Mouse (Mus musculus): ENCODE measurements around the gene Mtmr11. TPM values are rescaled to one million over a fixed set of nuclear protein-coding genes. Genes with fewer than 3 reads are reported as not detected.

Mtmr11 gene
- polyA plus RNA-seq, 1 experiment from 2014 or later, result 19.7 TPM

DNA sequence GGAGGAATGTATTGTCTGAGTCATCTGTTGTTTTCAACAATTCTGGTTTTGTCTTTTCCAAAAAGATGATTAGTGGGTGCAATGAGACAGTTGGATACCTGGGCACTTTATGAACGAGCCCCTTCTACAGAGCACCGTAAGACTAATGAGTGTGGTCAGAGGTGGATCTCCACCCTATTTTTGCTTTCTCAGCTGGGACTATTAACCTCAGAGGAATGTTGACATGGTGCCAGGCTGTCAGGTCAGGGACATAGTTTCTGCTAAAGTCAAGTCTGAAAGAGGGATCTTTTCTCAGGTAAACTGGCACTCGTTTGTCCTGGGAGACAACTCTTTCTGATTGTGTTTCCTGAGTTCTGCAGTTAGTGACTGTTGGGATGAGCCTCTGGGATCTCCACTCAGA lies 26.8 kb upstream of the Mtmr11 start:
- 68% methylated on average over 3 of the region's 3 CpGs for WGBS
- no peaks in the 10 kb centered on the region for H3K27me3 ChIP-seq (replicated peaks; ENCODE audit: control insufficient read depth, insufficient read depth, low read length)

DNA sequence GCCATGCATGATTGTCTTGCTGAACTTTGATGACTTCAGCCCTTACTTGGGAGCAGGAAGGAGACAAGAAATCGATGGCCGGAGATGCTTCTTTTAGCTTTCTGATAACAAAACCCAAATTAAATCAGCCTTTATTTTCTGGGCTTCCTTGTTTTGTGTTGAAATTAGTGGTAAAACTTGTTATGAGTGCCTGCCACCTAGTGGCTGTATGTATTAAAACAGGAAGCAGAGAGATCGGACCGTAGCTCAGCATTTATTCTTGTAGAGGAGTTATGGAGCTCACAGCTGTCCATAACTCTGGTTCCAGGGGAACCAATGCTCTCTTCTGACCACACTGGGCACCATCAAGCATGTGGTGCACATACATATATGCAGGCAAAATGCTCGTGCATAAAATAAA lies 13.9 kb upstream of the Mtmr11 start:
- Histone ChIP-seq H3K27ac (replicated peaks; ENCODE audit: low read depth, low read length) (no peak overlapping the region), H3K4me3 (ENCODE audit: low read depth, low read length) (no peak overlapping the region), H3K4me1 (ENCODE audit: control insufficient read depth, insufficient read depth, low read length) (no peaks in the 10 kb centered on the region), H3K27me3 (replicated peaks; ENCODE audit: control insufficient read depth, insufficient read depth, low read length) (no peaks in the 10 kb centered on the region), H3K36me3 (ENCODE audit: control insufficient read depth, insufficient read depth, low read length) (peaks cover 48% of the 10 kb centered on the region), H3K9ac (ENCODE audit: low read depth, low read length) (no peak overlapping the region), H3K9me3 (ENCODE audit: control insufficient read depth, low read length) (no peaks in the 10 kb centered on the region), H3K4me2 (ENCODE audit: low read depth, low read length) (no peak overlapping the region)
- WGBS, result 14% methylated on average over 5 of the region's 5 CpGs
- ATAC-seq (ENCODE audit: low read depth), result peak; percentile 22; the same call in 1 of the 2 replicates
- peak; percentile 85 for DNase-seq (ENCODE audit: low spot score)

More for the DNA sequence above, 26.8 kb upstream of the Mtmr11 start:
- Histone ChIP-seq H3K4me1 (ENCODE audit: control insufficient read depth, insufficient read depth, low read length) (peaks cover 10% of the 10 kb centered on the region), H3K4me2 (ENCODE audit: low read depth, low read length) (no peak overlapping the region), H3K36me3 (ENCODE audit: control insufficient read depth, insufficient read depth, low read length) (peaks cover 20% of the 10 kb centered on the region; the same call in 1 of the 2 replicates), H3K4me3 (ENCODE audit: low read depth, low read length) (no peak overlapping the region), H3K9ac (ENCODE audit: low read depth, low read length) (no peak overlapping the region), H3K9me3 (ENCODE audit: control insufficient read depth, low read length) (no peaks in the 10 kb centered on the region), H3K27ac (replicated peaks; ENCODE audit: low read depth, low read length) (no peak overlapping the region)
- DNase-seq (ENCODE audit: low spot score) (no peak), ATAC-seq (ENCODE audit: low read depth) (no peak)

DNA sequence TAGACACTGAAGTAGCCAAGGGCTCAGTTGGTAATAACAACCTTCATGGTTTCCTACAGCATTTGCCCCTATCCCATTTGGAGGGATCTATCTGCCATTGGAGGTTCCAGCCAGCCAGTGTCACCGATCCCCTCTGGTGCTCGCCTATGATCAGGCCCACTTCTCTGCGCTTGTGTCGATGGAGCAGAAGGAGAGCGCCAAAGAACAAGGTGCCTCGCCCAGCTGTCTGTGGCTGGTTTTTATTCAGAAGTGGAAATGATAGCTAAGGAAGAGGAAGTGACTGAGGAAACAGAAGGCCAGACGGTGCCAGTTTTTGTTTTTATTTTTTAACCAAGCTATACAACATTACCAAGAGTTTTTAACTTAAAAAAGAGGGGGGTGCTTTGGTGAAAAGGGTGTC lies 10.0 kb upstream of the Mtmr11 start:
- Histone ChIP-seq H3K4me1 (ENCODE audit: control insufficient read depth, insufficient read depth, low read length) (no peaks in the 10 kb centered on the region), H3K27ac (replicated peaks; ENCODE audit: low read depth, low read length) (no peak overlapping the region), H3K4me3 (ENCODE audit: low read depth, low read length) (no peak overlapping the region), H3K4me2 (ENCODE audit: low read depth, low read length) (no peak overlapping the region), H3K9ac (ENCODE audit: low read depth, low read length) (no peak overlapping the region), H3K9me3 (ENCODE audit: control insufficient read depth, low read length) (no peaks in the 10 kb centered on the region), H3K27me3 (replicated peaks; ENCODE audit: control insufficient read depth, insufficient read depth, low read length) (no peaks in the 10 kb centered on the region), H3K36me3 (ENCODE audit: control insufficient read depth, insufficient read depth, low read length) (peaks cover 52% of the 10 kb centered on the region)
- ATAC-seq (ENCODE audit: low read depth), result no peak
- DNase-seq (ENCODE audit: low spot score), result no peak
- 89% methylated on average over 7 of the region's 7 CpGs for WGBS

DNA sequence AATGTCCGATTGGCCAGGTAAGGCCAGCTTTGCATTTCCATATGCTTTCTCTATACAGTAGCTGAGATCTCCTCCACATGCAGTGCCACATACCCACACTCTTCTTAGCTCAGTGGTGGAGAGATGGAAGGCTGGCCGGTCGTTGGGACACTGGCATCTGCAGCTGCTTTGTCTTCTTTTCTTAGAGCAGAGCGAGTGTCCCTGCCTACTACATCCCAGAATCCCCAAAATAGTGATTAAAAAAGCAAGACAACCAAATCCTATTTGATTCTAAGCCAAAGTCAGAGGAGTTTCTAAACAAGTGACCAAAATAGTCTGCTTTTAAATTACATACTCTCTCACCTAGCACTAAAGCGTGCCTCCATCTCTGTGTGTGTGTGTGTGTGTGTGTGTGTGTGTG lies 9.2 kb upstream of the Mtmr11 start:
- ATAC-seq (ENCODE audit: low read depth), result no peak

DNA sequence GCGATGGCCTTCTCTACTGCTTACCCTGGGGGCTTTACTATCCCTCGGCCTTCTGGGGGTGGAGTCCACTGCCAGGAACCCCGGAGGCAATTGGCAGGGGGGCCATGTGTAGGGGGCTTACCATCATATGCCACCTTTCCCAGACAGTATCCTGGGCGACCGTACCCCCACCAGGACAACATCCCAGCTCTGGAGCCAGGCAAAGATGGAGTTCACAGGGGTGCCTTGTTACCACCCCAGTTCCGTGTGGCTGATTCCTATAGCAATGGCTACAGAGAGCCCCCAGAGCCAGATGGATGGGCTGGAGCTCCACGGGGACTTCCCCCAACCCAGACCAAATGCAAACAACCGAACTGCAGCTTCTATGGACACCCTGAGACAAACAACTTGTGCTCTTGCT lies 6.3 kb upstream of the Mtmr11 start:
- H3K4me2 ChIP-seq (ENCODE audit: low read depth, low read length), result no peak overlapping the region
- peaks cover 58% of the 10 kb centered on the region for H3K36me3 ChIP-seq (ENCODE audit: control insufficient read depth, insufficient read depth, low read length)
- H3K4me3 ChIP-seq (ENCODE audit: low read depth, low read length), result no peak overlapping the region
- H3K9ac ChIP-seq (ENCODE audit: low read depth, low read length), result no peak overlapping the region
- H3K4me1 ChIP-seq (ENCODE audit: control insufficient read depth, insufficient read depth, low read length), result peaks cover 6% of the 10 kb centered on the region
- no peaks in the 10 kb centered on the region for H3K27me3 ChIP-seq (replicated peaks; ENCODE audit: control insufficient read depth, insufficient read depth, low read length)
- 76% methylated on average over 8 of the region's 8 CpGs for WGBS
- H3K9me3 ChIP-seq (ENCODE audit: control insufficient read depth, low read length), result no peaks in the 10 kb centered on the region
- no peak overlapping the region for H3K27ac ChIP-seq (replicated peaks; ENCODE audit: low read depth, low read length)
- ATAC-seq (ENCODE audit: low read depth), result no peak
- no peak for DNase-seq (ENCODE audit: low spot score)

More for the DNA sequence above, 9.2 kb upstream of the Mtmr11 start:
- no peaks in the 10 kb centered on the region for H3K27me3 ChIP-seq (replicated peaks; ENCODE audit: control insufficient read depth, insufficient read depth, low read length)
- 97% methylated on average over 5 of the region's 5 CpGs for WGBS
- no peaks in the 10 kb centered on the region for H3K9me3 ChIP-seq (ENCODE audit: control insufficient read depth, low read length)
- H3K36me3 ChIP-seq (ENCODE audit: control insufficient read depth, insufficient read depth, low read length), result peaks cover 58% of the 10 kb centered on the region
- H3K4me3 ChIP-seq (ENCODE audit: low read depth, low read length), result no peak overlapping the region
- no peaks in the 10 kb centered on the region for H3K4me1 ChIP-seq (ENCODE audit: control insufficient read depth, insufficient read depth, low read length)
- no peak overlapping the region for H3K4me2 ChIP-seq (ENCODE audit: low read depth, low read length)
- H3K27ac ChIP-seq (replicated peaks; ENCODE audit: low read depth, low read length), result no peak overlapping the region
- no peak overlapping the region for H3K9ac ChIP-seq (ENCODE audit: low read depth, low read length)
- no peak for DNase-seq (ENCODE audit: low spot score)

DNA sequence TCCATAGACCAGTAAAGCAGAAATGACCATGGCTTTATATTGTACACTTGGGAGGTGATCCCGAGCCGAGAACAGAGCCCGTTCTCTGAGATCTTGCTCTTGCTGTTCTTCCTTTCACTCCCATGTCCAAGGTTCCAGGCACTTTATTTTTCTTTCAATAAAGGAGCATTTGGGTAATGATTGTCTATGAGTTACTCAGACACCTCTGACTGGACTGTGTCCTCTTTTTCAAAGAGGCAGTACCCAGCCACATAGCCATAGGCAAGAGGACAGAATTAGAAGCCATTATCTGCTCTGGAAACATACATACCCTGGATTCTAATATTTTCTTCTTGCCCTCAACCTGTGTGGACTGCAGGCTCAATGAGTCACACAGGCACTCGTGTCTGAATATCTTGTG lies 2.0 kb upstream of the Mtmr11 start:
- H3K36me3 ChIP-seq (ENCODE audit: control insufficient read depth, insufficient read depth, low read length), result peaks cover 15% of the 10 kb centered on the region
- H3K9me3 ChIP-seq (ENCODE audit: control insufficient read depth, low read length), result no peaks in the 10 kb centered on the region
- peak overlapping the region; percentile 81 for H3K27ac ChIP-seq (replicated peaks; ENCODE audit: low read depth, low read length)
- WGBS, result 67% methylated on average over 4 of the region's 4 CpGs
- no peaks in the 10 kb centered on the region for H3K27me3 ChIP-seq (replicated peaks; ENCODE audit: control insufficient read depth, insufficient read depth, low read length)
- H3K4me2 ChIP-seq (ENCODE audit: low read depth, low read length), result peak overlapping the region; percentile 74
- H3K9ac ChIP-seq (ENCODE audit: low read depth, low read length), result no peak overlapping the region
- DNase-seq (ENCODE audit: low spot score) (no peak), ATAC-seq (ENCODE audit: low read depth) (no peak)
- H3K4me1 ChIP-seq (ENCODE audit: control insufficient read depth, insufficient read depth, low read length), result peaks cover 11% of the 10 kb centered on the region
- no peak overlapping the region for H3K4me3 ChIP-seq (ENCODE audit: low read depth, low read length)

DNA sequence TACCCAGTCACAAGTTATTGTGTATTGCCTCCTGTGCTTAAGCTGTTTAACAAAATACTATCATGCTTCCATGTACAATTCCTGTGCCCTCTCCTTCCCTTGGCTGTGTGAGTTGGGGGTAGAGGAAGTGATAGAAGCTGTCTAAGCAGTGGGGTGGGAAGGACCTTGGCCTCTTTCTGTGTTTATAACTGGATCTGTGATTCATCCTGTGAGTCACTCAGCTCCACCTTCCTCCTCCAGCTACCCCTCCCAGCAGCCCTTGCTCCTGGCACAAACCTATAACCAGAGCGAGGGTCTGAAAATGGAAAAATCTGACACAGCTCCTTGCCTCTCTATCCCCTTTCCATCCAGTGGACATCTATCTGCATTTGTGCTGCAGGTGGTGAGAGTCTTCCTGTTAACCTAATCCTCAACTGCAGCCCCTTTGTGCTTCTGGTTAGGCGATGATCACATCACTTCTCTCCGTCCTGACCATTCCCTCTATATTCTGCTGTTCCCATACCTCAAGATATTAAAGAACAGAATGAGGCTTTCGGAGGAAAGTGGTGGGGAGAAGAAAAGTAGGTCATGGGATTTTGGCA lies 1.5 kb upstream of the Mtmr11 start:
- no peaks in the 10 kb centered on the region for H3K9me3 ChIP-seq (ENCODE audit: control insufficient read depth, low read length)
- H3K36me3 ChIP-seq (ENCODE audit: control insufficient read depth, insufficient read depth, low read length), result peaks cover 10% of the 10 kb centered on the region; the same call in 1 of the 2 replicates
- peak overlapping the region; percentile 81 for H3K27ac ChIP-seq (replicated peaks; ENCODE audit: low read depth, low read length)
- H3K4me1 ChIP-seq (ENCODE audit: control insufficient read depth, insufficient read depth, low read length), result peaks cover 11% of the 10 kb centered on the region
- no peaks in the 10 kb centered on the region for H3K27me3 ChIP-seq (replicated peaks; ENCODE audit: control insufficient read depth, insufficient read depth, low read length)
- WGBS, result 45% methylated on average over 4 of the region's 4 CpGs
- DNase-seq (ENCODE audit: low spot score) (peak; percentile 74), ATAC-seq (ENCODE audit: low read depth) (peak; percentile 60; the same call in 1 of the 2 replicates)
- peak overlapping the region; percentile 46; the same call in 1 of the 2 replicates for H3K4me3 ChIP-seq (ENCODE audit: low read depth, low read length)
- peak overlapping the region; percentile 74 for H3K4me2 ChIP-seq (ENCODE audit: low read depth, low read length)
- H3K9ac ChIP-seq (ENCODE audit: low read depth, low read length), result peak overlapping the region; percentile 60

DNA sequence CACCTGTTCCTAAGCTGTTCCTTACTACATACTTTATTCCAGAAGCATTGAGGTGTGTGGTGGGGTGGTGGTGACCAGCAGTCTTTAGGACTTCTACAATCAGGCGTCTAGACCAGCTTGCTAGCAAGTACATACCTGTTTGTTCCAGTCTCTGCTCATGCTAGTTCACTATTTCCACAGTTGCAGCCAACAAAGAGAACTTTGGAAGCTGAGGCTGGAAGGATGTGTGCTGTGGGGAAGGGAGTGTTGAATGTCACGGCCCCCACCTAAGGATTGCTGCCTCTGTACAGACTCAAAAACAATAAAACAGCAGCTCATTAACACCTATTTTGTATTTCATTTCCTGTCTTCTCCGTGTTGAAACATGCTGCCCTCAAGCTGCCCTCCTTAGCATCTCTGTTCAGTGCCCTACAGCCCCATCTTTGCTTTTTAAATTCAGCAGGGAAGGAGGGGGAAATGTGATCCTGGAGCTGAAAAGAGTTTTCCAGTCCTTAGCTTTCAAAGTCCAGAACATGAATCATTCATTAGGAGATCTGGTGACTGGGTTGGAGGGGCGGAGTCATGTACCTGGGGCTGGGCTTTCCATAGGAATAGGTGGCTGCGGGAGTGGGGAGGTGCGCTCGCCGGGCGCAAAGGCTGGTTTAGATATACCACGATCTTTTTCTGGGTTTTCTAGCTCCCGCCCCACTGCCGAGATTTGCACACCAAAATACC lies 844 bp upstream of the Mtmr11 start:
- Histone ChIP-seq H3K4me2 (ENCODE audit: low read depth, low read length) (peak overlapping the region; percentile 74), H3K4me1 (ENCODE audit: control insufficient read depth, insufficient read depth, low read length) (peaks cover 11% of the 10 kb centered on the region), H3K27me3 (replicated peaks; ENCODE audit: control insufficient read depth, insufficient read depth, low read length) (no peaks in the 10 kb centered on the region), H3K4me3 (ENCODE audit: low read depth, low read length) (peak overlapping the region; percentile 46), H3K9me3 (ENCODE audit: control insufficient read depth, low read length) (no peaks in the 10 kb centered on the region), H3K27ac (replicated peaks; ENCODE audit: low read depth, low read length) (peak overlapping the region; percentile 81), H3K9ac (ENCODE audit: low read depth, low read length) (peak overlapping the region; percentile 60), H3K36me3 (ENCODE audit: control insufficient read depth, insufficient read depth, low read length) (peaks cover 5% of the 10 kb centered on the region; the same call in 1 of the 2 replicates)
- WGBS, result 3% methylated on average over 12 of the region's 12 CpGs
- DNase-seq (ENCODE audit: low spot score) (peak; percentile 91), ATAC-seq (ENCODE audit: low read depth) (peak; percentile 86)

Measured in embryonic facial prominence, embryonic 14.5 days (tissue).